Mouse (Mus musculus) kidney, embryonic 14.5 days (tissue): ENCODE data around the gene Tmem106a. TPM values are rescaled to one million over a fixed set of nuclear protein-coding genes. Genes with fewer than 3 reads are reported as not detected.
"Not testable (repeated sequence)": the region's sequence is repeated elsewhere in the genome, so short reads cannot be mapped to it uniquely, and the experiment has no call there.

Experiments used
- ATAC-seq: fragments of 200-750 bp; cut with Nextera tagmentation; 2 replicates; pipeline ENCODE4 v1.8.0; 2017; ENCODE audit warnings: moderate number of reproducible peaks, mild to moderate bottlenecking, moderate TSS enrichment, moderate library complexity; ENCODE audit not compliant: low FRiP score, low TSS enrichment
- H3K27ac ChIP-seq: fragments of 300-500 bp; sonication (generic); 2 replicates; pipeline ENCODE4 v1.5.1; 2014; ENCODE audit warnings: low read depth, mild to moderate bottlenecking, low read length, moderate library complexity, mixed read lengths
- H3K27me3 ChIP-seq: fragments of 300-500 bp; sonication (generic); 2 replicates; pipeline ENCODE4 v1.6.1; 2014; ENCODE audit warnings: mild to moderate bottlenecking, low read length; ENCODE audit not compliant: control insufficient read depth, insufficient read depth
- H3K36me3 ChIP-seq: fragments of 300-500 bp; sonication (generic); 2 replicates; pipeline ENCODE4 v1.6.1; 2014; ENCODE audit warnings: low read length, mixed read lengths; ENCODE audit not compliant: control insufficient read depth, insufficient read depth
- H3K4me1 ChIP-seq: fragments of 300-500 bp; sonication (generic); 2 replicates; pipeline ENCODE4 v1.6.1; 2014; ENCODE audit warnings: low read length, mixed read lengths; ENCODE audit not compliant: control insufficient read depth, insufficient read depth
- H3K4me2 ChIP-seq: fragments of 300-500 bp; sonication (generic); replicated peaks from 2 replicates; pipeline ENCODE4 v1.6.1; 2014; ENCODE audit warnings: low read depth, mild to moderate bottlenecking, low read length
- H3K4me3 ChIP-seq: fragments of 300-500 bp; sonication (generic); 2 replicates; pipeline ENCODE4 v1.5.1; 2014; ENCODE audit warnings: mild to moderate bottlenecking, low read length
- H3K9ac ChIP-seq: fragments of 300-500 bp; sonication (generic); 2 replicates; pipeline ENCODE4 v1.6.1; 2014; ENCODE audit warnings: low read depth, mild to moderate bottlenecking, low read length, moderate library complexity
- H3K9me3 ChIP-seq: fragments of 300-500 bp; sonication (generic); 2 replicates; pipeline ENCODE4 v1.6.1; 2016; ENCODE audit warnings: low read length; ENCODE audit not compliant: control insufficient read depth
- WGBS: fragments of 180-500 bp; shearing (Covaris S2); extraction: QIAGEN DNeasy Blood & Tissue Kit; methylation state at CpG from one replicate; pipeline ENCODE4 v1.1.7; 2014; 5-methylcytosine and 5-hydroxymethylcytosine counted together
- polyA plus RNA-seq: library from polyadenylated mRNA; unstranded; fragments of >200 nt; fragmentation: Nextera tagmentation; extraction: Ambion mirVana; gene quantifications from 2 replicates; pipeline ENCODE4 v1.2.1, GENCODE M21; 2014

Tmem106a gene
- polyA plus RNA-seq, 1 experiment from 2014 or later: 3.8 TPM

DNA sequence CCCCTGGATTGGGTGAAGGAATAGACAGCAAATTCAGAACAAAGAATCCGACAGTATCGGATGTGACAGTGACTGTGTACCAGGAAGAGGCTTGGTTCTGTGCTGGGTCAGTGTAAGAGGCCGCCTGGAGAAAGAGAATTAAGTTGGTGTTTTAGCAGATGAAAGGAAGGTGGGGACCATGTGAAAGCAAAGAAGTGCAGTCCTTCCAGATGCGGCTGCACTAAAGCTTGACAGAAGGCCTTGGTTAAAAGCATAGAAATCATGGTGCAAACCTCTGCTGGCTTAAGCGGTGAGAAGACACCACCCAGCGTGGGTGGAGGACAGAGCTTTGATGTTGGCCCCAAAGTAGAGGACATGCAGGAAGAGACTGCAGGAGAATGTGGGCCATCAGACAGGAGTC lies 31.6 kb downstream of the Tmem106a start:
- ATAC-seq: no peak
- Histone ChIP-seq H3K9me3 (no peaks in the 10 kb centered on the region), H3K4me1 (0 out of 2 replicates have a peak, but pooled peaks cover 12% of the 10 kb centered on the region), H3K4me3 (no peak overlapping the region), H3K36me3 (no peaks in the 10 kb centered on the region), H3K9ac (no peak overlapping the region), H3K27ac (no peak overlapping the region), H3K4me2 (no peak overlapping the region), H3K27me3 (no peaks in the 10 kb centered on the region)
- 79% methylated on average over 6 of the region's 6 CpGs for WGBS

- Histone ChIP-seq H3K4me3 (no peak overlapping the region), H3K27ac (no peak overlapping the region), H3K4me2 (no peak overlapping the region), H3K27me3 (no peaks in the 10 kb centered on the region), H3K9me3 (no peaks in the 10 kb centered on the region), H3K9ac (no peak overlapping the region), H3K36me3 (no peaks in the 10 kb centered on the region), H3K4me1 (0 out of 2 replicates have a peak, but pooled peaks cover 13% of the 10 kb centered on the region)
- 77% methylated on average over 4 of the region's 4 CpGs for WGBS
- no peak for ATAC-seq
Measured at GRCm38 (mm10) chr11:101614116-101614515, 32.1 kb downstream of the Tmem106a start.

DNA sequence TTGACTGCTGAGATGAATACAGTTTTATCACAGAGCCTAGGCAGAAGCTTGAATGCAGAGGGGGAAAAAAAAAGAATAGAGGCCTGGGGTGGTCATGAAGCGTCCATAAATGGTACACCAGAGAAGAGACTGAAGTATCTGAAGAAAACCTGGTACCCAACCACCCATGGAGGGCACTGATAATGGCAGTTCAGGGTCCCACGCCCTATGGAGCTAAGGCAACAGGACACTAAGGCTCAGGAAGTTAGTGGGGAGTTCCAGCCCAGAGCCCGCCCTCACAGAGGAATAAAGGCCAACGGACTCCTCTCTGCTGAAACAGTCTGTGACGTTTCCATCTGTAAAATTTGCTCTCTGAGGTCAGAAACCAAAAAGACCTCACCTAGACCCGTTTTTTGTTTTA lies 33.3 kb downstream of the Tmem106a start:
- Histone ChIP-seq H3K4me3 (no peak overlapping the region), H3K9me3 (no peaks in the 10 kb centered on the region), H3K4me1 (0 out of 2 replicates have a peak, but pooled peaks cover 13% of the 10 kb centered on the region), H3K27me3 (no peaks in the 10 kb centered on the region), H3K9ac (no peak overlapping the region), H3K36me3 (no peaks in the 10 kb centered on the region), H3K27ac (no peak overlapping the region), H3K4me2 (no peak overlapping the region)
- ATAC-seq: no peak
- WGBS: 79% methylated on average over 6 of the region's 6 CpGs

GRCm38 (mm10) chr11:101616104-101616503 lies 34.1 kb downstream of the Tmem106a start:
- Histone ChIP-seq H3K27ac (no peak overlapping the region), H3K36me3 (no peaks in the 10 kb centered on the region), H3K9ac (no peak overlapping the region), H3K4me1 (0 out of 2 replicates have a peak, but pooled peaks cover 13% of the 10 kb centered on the region), H3K4me3 (no peak overlapping the region), H3K9me3 (no peaks in the 10 kb centered on the region), H3K27me3 (no peaks in the 10 kb centered on the region), H3K4me2 (no peak overlapping the region)
- no peak for ATAC-seq
- WGBS: 89% methylated on average over 8 of the region's 8 CpGs

- 0 out of 2 replicates have a peak overlapping the region, but pooled peaks have one; percentile 2 for H3K9ac ChIP-seq
- H3K27ac ChIP-seq: no peak overlapping the region
- no peaks in the 10 kb centered on the region for H3K36me3 ChIP-seq
- H3K9me3 ChIP-seq: no peaks in the 10 kb centered on the region
- H3K4me1 ChIP-seq: 0 out of 2 replicates have a peak, but pooled peaks cover 13% of the 10 kb centered on the region
- H3K4me2 ChIP-seq: no peak overlapping the region; the same call in 1 of the 2 replicates
- no peaks in the 10 kb centered on the region for H3K27me3 ChIP-seq
- WGBS: 25% methylated on average over 18 of the region's 18 CpGs
- no peak overlapping the region for H3K4me3 ChIP-seq
- no peak for ATAC-seq
Measured at GRCm38 (mm10) chr11:101616948-101617767, 35.1 kb downstream of the Tmem106a start.

- no peak overlapping the region for H3K27ac ChIP-seq
- no peaks in the 10 kb centered on the region for H3K36me3 ChIP-seq
- WGBS: 10% methylated on average over 8 of the region's 8 CpGs
- H3K9me3 ChIP-seq: no peaks in the 10 kb centered on the region
- H3K27me3 ChIP-seq: no peaks in the 10 kb centered on the region
- H3K4me2 ChIP-seq: peak overlapping the region; percentile 31
- ATAC-seq: peak; percentile 54; the same call in 1 of the 2 replicates
- 0 out of 2 replicates have a peak, but pooled peaks cover 13% of the 10 kb centered on the region for H3K4me1 ChIP-seq
- H3K4me3 ChIP-seq: peak overlapping the region; percentile 7; the same call in 1 of the 2 replicates
- no peak overlapping the region for H3K9ac ChIP-seq
Measured at GRCm38 (mm10) chr11:101617849-101618248, 35.8 kb downstream of the Tmem106a start.

DNA sequence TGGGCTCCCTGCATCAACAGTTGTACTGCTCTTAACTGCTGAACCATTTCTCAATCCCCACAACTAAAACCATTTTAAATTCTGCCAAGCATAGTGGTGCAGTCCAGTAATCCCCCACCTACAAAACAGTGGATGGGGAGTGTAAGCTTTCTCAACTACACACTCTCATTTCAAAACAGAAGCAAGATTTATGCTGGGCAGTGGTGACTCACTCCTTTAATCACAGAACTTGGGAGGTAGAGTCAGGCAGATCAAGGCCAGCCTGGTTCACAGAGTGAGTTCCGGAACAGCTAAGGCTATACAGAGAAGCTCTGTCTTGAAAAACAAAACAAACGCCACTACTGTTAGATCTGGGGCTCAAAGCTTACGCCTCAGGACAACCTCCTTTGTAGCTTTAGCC lies 36.6 kb downstream of the Tmem106a start:
- Histone ChIP-seq H3K4me1 (0 out of 2 replicates have a peak, but pooled peaks cover 13% of the 10 kb centered on the region), H3K9me3 (no peaks in the 10 kb centered on the region), H3K9ac (no peak overlapping the region), H3K27me3 (no peaks in the 10 kb centered on the region), H3K27ac (no peak overlapping the region), H3K36me3 (no peaks in the 10 kb centered on the region), H3K4me3 (no peak overlapping the region), H3K4me2 (no peak overlapping the region)
- 72% methylated on average over 3 of the region's 3 CpGs for WGBS
- no peak for ATAC-seq

GRCm38 (mm10) chr11:101620022-101620655 lies 38.1 kb downstream of the Tmem106a start:
- not testable (repeated sequence) for H3K4me2 ChIP-seq, H3K9me3 ChIP-seq, H3K36me3 ChIP-seq, H3K4me3 ChIP-seq, H3K27ac ChIP-seq, ATAC-seq, H3K9ac ChIP-seq, H3K27me3 ChIP-seq
- 0 out of 2 replicates have a peak, but pooled peaks cover 13% of the 10 kb centered on the region for H3K4me1 ChIP-seq
- WGBS: 74% methylated on average over 11 of the region's 11 CpGs

DNA sequence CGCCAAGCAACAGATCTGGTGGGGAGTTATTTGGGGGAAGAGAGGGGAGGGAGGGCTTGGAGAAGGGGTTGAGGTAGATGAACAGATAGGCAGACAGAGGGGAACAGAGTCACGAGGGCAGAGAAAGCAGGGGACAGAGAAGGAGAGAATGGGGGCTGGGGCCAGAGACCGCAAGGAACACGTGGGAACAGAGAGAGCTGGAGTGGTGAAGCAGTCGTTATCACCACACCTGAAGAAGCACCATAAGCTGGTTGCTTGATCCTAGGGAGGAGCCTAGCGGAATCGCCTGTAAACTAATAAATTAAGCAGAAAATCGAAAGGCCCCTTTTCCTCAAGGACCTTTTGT lies 44.6 kb downstream of the Tmem106a start:
- H3K9ac ChIP-seq: peak overlapping the region; percentile 61

More for the DNA sequence above, 44.6 kb downstream of the Tmem106a start:
- no peaks in the 10 kb centered on the region for H3K36me3 ChIP-seq
- H3K4me1 ChIP-seq: 0 out of 2 replicates have a peak, but pooled peaks cover 3% of the 10 kb centered on the region
- H3K4me3 ChIP-seq: peak overlapping the region; percentile 44
- ATAC-seq: peak; percentile 24
- no peaks in the 10 kb centered on the region for H3K9me3 ChIP-seq
- 3% methylated on average over 8 of the region's 8 CpGs for WGBS
- H3K27ac ChIP-seq: peak overlapping the region; percentile 96
- H3K27me3 ChIP-seq: no peaks in the 10 kb centered on the region
- H3K4me2 ChIP-seq: peak overlapping the region; percentile 65
